Mouse (Mus musculus): ENCODE data around the gene Ubxn10. TPM values are rescaled to one million over a fixed set of nuclear protein-coding genes. Genes with fewer than 3 reads are reported as not detected.

Ubxn10 gene
- polyA plus RNA-seq, 1 experiment, result 1.0 TPM

- Histone ChIP-seq H3K27ac (ENCODE audit: insufficient read depth, low read length) (no peak overlapping the region), H3K27me3 (ENCODE audit: control insufficient read depth, insufficient read depth, low read length, poor library complexity, severe bottlenecking) (no peaks in the 10 kb centered on the region), H3K36me3 (ENCODE audit: control insufficient read depth, insufficient read depth, low read length, poor library complexity, severe bottlenecking) (no peaks in the 10 kb centered on the region), H3K9ac (ENCODE audit: low read depth, poor library complexity, severe bottlenecking) (no peak overlapping the region), H3K9me3 (replicated peaks; ENCODE audit: control insufficient read depth, insufficient read depth, low read length, poor library complexity, severe bottlenecking) (no peaks in the 10 kb centered on the region), H3K4me1 (ENCODE audit: control insufficient read depth, insufficient read depth, low read length) (peaks cover 8% of the 10 kb centered on the region), H3K4me3 (ENCODE audit: low read depth, low read length) (no peak overlapping the region)
- TF ChIP-seq EP300 (IDR thresholded peaks at IDR 0.05; ENCODE audit: insufficient read depth, low read depth, low read length) (no peak), CTCF (IDR thresholded peaks at IDR 0.05; ENCODE audit: low read depth, low read length) (no peak), POLR2A (IDR thresholded peaks at IDR 0.05; ENCODE audit: insufficient read depth, low read length) (no peak)
These were observed 26.3 kb downstream of the Ubxn10 start for GRCm38 (mm10) chr4:138710633-138711032.

GRCm38 (mm10) chr4:138709944-138710343 is 27.0 kb downstream of the Ubxn10 start:
- no peaks in the 10 kb centered on the region for H3K36me3 ChIP-seq (ENCODE audit: control insufficient read depth, insufficient read depth, low read length, poor library complexity, severe bottlenecking)
- no peak overlapping the region for H3K9ac ChIP-seq (ENCODE audit: low read depth, poor library complexity, severe bottlenecking)
- H3K27me3 ChIP-seq (ENCODE audit: control insufficient read depth, insufficient read depth, low read length, poor library complexity, severe bottlenecking), result no peaks in the 10 kb centered on the region
- no peak for TF ChIP-seq EP300 (IDR thresholded peaks at IDR 0.05; ENCODE audit: insufficient read depth, low read depth, low read length)
- TF ChIP-seq POLR2A (IDR thresholded peaks at IDR 0.05; ENCODE audit: insufficient read depth, low read length), result no peak
- no peak for TF ChIP-seq CTCF (IDR thresholded peaks at IDR 0.05; ENCODE audit: low read depth, low read length)
- no peak overlapping the region for H3K27ac ChIP-seq (ENCODE audit: insufficient read depth, low read length)
- H3K9me3 ChIP-seq (replicated peaks; ENCODE audit: control insufficient read depth, insufficient read depth, low read length, poor library complexity, severe bottlenecking), result no peaks in the 10 kb centered on the region
- peaks cover 8% of the 10 kb centered on the region for H3K4me1 ChIP-seq (ENCODE audit: control insufficient read depth, insufficient read depth, low read length)
- H3K4me3 ChIP-seq (ENCODE audit: low read depth, low read length), result no peak overlapping the region

DNA sequence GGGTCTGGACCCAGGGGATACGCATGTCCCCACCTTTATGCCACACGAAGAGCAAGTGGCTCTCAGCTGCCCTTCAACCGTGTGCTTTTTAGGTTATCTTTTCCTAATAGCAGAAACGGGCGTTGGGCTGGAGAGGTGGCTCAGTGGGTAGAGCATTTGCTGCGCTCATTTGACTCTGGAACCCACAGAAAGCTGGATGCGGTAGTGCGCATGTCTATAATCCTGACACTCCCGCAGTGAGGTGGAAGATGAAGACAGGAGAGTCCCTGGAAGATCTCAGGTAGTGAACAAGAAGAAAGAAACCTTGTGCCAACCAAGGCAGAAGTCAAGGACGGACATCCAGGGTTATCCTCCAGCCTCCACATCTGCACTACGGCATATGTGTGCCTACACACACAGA is 27.7 kb downstream of the Ubxn10 start:
- Histone ChIP-seq H3K4me1 (ENCODE audit: control insufficient read depth, insufficient read depth, low read length) (peaks cover 8% of the 10 kb centered on the region), H3K27ac (ENCODE audit: insufficient read depth, low read length) (no peak overlapping the region), H3K9ac (ENCODE audit: low read depth, poor library complexity, severe bottlenecking) (no peak overlapping the region), H3K4me3 (ENCODE audit: low read depth, low read length) (no peak overlapping the region), H3K36me3 (ENCODE audit: control insufficient read depth, insufficient read depth, low read length, poor library complexity, severe bottlenecking) (no peaks in the 10 kb centered on the region), H3K9me3 (replicated peaks; ENCODE audit: control insufficient read depth, insufficient read depth, low read length, poor library complexity, severe bottlenecking) (no peaks in the 10 kb centered on the region), H3K27me3 (ENCODE audit: control insufficient read depth, insufficient read depth, low read length, poor library complexity, severe bottlenecking) (no peaks in the 10 kb centered on the region)
- no peak for TF ChIP-seq EP300 (IDR thresholded peaks at IDR 0.05; ENCODE audit: insufficient read depth, low read depth, low read length)
- TF ChIP-seq POLR2A (IDR thresholded peaks at IDR 0.05; ENCODE audit: insufficient read depth, low read length), result no peak
- no peak for TF ChIP-seq CTCF (IDR thresholded peaks at IDR 0.05; ENCODE audit: low read depth, low read length)

- peak overlapping the region; percentile 5; the same call in 1 of the 2 replicates for H3K4me3 ChIP-seq (ENCODE audit: low read depth, low read length)
These were observed 28.3 kb downstream of the Ubxn10 start for GRCm38 (mm10) chr4:138708636-138709035.

GRCm38 (mm10) chr4:138706620-138707019 is 30.3 kb downstream of the Ubxn10 start:
- TF ChIP-seq CTCF (IDR thresholded peaks at IDR 0.05; ENCODE audit: low read depth, low read length), result no peak
- TF ChIP-seq POLR2A (IDR thresholded peaks at IDR 0.05; ENCODE audit: insufficient read depth, low read length), result peak; percentile 85
- H3K27me3 ChIP-seq (ENCODE audit: control insufficient read depth, insufficient read depth, low read length, poor library complexity, severe bottlenecking), result no peaks in the 10 kb centered on the region
- H3K27ac ChIP-seq (ENCODE audit: insufficient read depth, low read length), result no peak overlapping the region
- peak overlapping the region; percentile 79 for H3K4me3 ChIP-seq (ENCODE audit: low read depth, low read length)
- no peaks in the 10 kb centered on the region for H3K36me3 ChIP-seq (ENCODE audit: control insufficient read depth, insufficient read depth, low read length, poor library complexity, severe bottlenecking)
- no peaks in the 10 kb centered on the region for H3K9me3 ChIP-seq (replicated peaks; ENCODE audit: control insufficient read depth, insufficient read depth, low read length, poor library complexity, severe bottlenecking)
- H3K9ac ChIP-seq (ENCODE audit: low read depth, poor library complexity, severe bottlenecking), result 0 out of 2 replicates have a peak overlapping the region, but pooled peaks have one; percentile 9
- peaks cover 3% of the 10 kb centered on the region for H3K4me1 ChIP-seq (ENCODE audit: control insufficient read depth, insufficient read depth, low read length)

More at GRCm38 (mm10) chr4:138708636-138709035, 28.3 kb downstream of the Ubxn10 start:
- Histone ChIP-seq H3K27ac (ENCODE audit: insufficient read depth, low read length) (no peak overlapping the region), H3K4me1 (ENCODE audit: control insufficient read depth, insufficient read depth, low read length) (peaks cover 8% of the 10 kb centered on the region), H3K9ac (ENCODE audit: low read depth, poor library complexity, severe bottlenecking) (no peak overlapping the region), H3K27me3 (ENCODE audit: control insufficient read depth, insufficient read depth, low read length, poor library complexity, severe bottlenecking) (no peaks in the 10 kb centered on the region), H3K9me3 (replicated peaks; ENCODE audit: control insufficient read depth, insufficient read depth, low read length, poor library complexity, severe bottlenecking) (no peaks in the 10 kb centered on the region), H3K36me3 (ENCODE audit: control insufficient read depth, insufficient read depth, low read length, poor library complexity, severe bottlenecking) (no peaks in the 10 kb centered on the region)
- TF ChIP-seq CTCF (IDR thresholded peaks at IDR 0.05; ENCODE audit: low read depth, low read length) (peak; percentile 78), POLR2A (IDR thresholded peaks at IDR 0.05; ENCODE audit: insufficient read depth, low read length) (no peak), EP300 (IDR thresholded peaks at IDR 0.05; ENCODE audit: insufficient read depth, low read depth, low read length) (no peak)

GRCm38 (mm10) chr4:138704169-138704568 is 32.8 kb downstream of the Ubxn10 start:
- Histone ChIP-seq H3K36me3 (ENCODE audit: control insufficient read depth, insufficient read depth, low read length, poor library complexity, severe bottlenecking) (no peaks in the 10 kb centered on the region), H3K4me3 (ENCODE audit: low read depth, low read length) (no peak overlapping the region), H3K9ac (ENCODE audit: low read depth, poor library complexity, severe bottlenecking) (no peak overlapping the region), H3K4me1 (ENCODE audit: control insufficient read depth, insufficient read depth, low read length) (peaks cover 7% of the 10 kb centered on the region), H3K9me3 (replicated peaks; ENCODE audit: control insufficient read depth, insufficient read depth, low read length, poor library complexity, severe bottlenecking) (no peaks in the 10 kb centered on the region), H3K27ac (ENCODE audit: insufficient read depth, low read length) (peak overlapping the region; percentile 67), H3K27me3 (ENCODE audit: control insufficient read depth, insufficient read depth, low read length, poor library complexity, severe bottlenecking) (no peaks in the 10 kb centered on the region)
- TF ChIP-seq CTCF (IDR thresholded peaks at IDR 0.05; ENCODE audit: low read depth, low read length) (peak; percentile 51), EP300 (IDR thresholded peaks at IDR 0.05; ENCODE audit: insufficient read depth, low read depth, low read length) (0 out of 2 replicates have a peak, but pooled peaks have one; percentile 37), POLR2A (IDR thresholded peaks at IDR 0.05; ENCODE audit: insufficient read depth, low read length) (no peak)

Data from ES-Bruce4 (cell line).